Mouse (Mus musculus): ENCODE data around the gene Ttll9.

- TF ChIP-seq EP300 (IDR thresholded peaks at IDR 0.05; ENCODE audit: low read depth) = no peak
- no peak for TF ChIP-seq CTCF (IDR thresholded peaks at IDR 0.05; ENCODE audit: low read depth)
Observed at GRCm38 (mm10) chr2:152925189-152925872, 37.0 kb upstream of the Ttll9 start.

All from liver, embryonic 14.5 days (tissue).